Mouse (Mus musculus): ENCODE data around the gene Cisd3. TPM values are rescaled to one million over a fixed set of nuclear protein-coding genes. Genes with fewer than 3 reads are reported as not detected.
"Not testable (repeated sequence)": the region's sequence is repeated elsewhere in the genome, so short reads cannot be mapped to it uniquely, and the experiment has no call there.

Cisd3 gene
- polyA plus RNA-seq, 1 experiment from 2014 or later: 120 TPM

DNA sequence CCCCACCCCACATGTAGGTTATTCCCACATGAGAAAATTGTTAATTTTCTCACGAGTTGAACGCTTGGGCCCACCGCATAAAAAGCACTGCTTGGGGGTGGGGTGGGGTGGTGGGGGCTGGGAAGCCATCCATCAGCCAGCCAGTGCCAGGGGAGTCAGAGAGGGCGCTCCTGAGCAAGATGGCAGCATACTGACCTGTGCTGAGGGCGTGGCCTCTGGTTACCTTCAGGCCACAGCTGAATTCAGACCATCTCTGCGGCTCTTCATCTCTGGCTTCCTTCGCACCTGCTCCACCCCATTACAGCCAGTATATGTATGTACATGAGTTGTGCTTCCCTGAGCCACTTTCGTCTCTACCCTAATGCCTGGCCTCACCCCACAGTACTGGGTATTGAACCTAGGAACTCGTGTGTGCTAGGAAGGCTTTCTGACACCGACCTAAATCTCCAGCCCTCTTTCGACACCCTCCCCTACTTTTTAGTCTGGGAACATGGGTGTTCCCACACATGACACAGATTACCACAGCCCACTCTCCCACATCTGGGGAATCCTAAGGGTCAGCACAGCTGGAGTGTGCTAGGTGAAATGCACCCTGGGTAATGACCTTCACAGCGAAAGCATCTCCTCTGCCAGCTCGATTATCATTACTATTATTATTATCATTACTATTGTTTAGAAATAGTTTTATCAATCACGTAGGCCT, 29.2 kb upstream of the Cisd3 start:
- Histone ChIP-seq H3K36me3 (ENCODE audit: control insufficient read depth, insufficient read depth, low read length) (no peaks in the 10 kb centered on the region; the same call in 1 of the 2 replicates), H3K4me3 (ENCODE audit: low read length) (no peak overlapping the region), H3K4me1 (ENCODE audit: control insufficient read depth, insufficient read depth, low read length) (peaks cover 22% of the 10 kb centered on the region), H3K9ac (ENCODE audit: low read depth, low read length) (no peak overlapping the region), H3K4me2 (ENCODE audit: low read depth, low read length) (no peak overlapping the region), H3K9me3 (ENCODE audit: control insufficient read depth, low read length) (no peaks in the 10 kb centered on the region), H3K27ac (ENCODE audit: low read length) (no peak overlapping the region), H3K27me3 (replicated peaks; ENCODE audit: control insufficient read depth, insufficient read depth, low read length) (no peaks in the 10 kb centered on the region)
- no peak for ATAC-seq
- 76% methylated on average over 14 of the region's 14 CpGs for WGBS

DNA sequence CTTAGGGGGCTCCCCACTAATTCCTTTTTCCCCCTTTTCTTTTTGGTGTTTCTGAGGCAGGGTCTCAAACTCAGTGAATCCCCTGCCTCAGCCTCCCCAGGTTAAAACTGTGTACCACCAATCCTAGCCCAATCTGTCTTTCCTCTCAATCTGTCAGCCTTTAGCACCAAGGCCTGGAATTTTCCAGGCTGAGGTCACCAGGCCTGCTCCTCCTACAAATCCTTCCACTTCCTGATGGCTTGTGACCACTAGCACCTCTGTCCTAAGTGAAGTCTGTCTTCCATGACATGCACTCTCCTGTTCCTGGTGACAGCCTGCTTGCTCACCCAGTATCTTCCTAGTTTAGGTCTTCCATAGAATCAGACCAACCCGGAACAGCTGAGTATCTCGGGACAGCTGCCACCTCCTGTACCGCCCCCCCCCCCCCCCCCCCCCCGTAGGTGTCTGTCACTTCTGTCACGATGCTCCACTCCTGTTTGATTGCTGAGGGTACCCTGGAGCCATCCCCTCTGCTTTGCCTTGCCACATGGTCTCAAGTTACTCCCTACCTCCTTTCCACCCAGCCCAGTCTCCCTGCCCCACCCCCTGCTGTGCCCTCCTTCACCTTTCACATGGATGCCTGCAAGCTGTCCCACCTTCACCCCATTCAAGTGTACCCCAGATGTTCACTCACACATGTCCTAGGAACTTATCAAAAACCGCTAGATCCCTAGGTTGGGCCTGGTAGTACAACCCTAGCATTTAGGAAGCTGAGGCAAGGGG, 28.3 kb upstream of the Cisd3 start:
- H3K27me3 ChIP-seq (replicated peaks; ENCODE audit: control insufficient read depth, insufficient read depth, low read length): 0 out of 2 replicates have a peak, but pooled peaks cover 4% of the 10 kb centered on the region
- no peaks in the 10 kb centered on the region; the same call in 1 of the 2 replicates for H3K36me3 ChIP-seq (ENCODE audit: control insufficient read depth, insufficient read depth, low read length)
- no peak overlapping the region for H3K27ac ChIP-seq (ENCODE audit: low read length)
- no peak overlapping the region; the same call in 1 of the 2 replicates for H3K9ac ChIP-seq (ENCODE audit: low read depth, low read length)
- H3K4me1 ChIP-seq (ENCODE audit: control insufficient read depth, insufficient read depth, low read length): peaks cover 29% of the 10 kb centered on the region
- H3K4me3 ChIP-seq (ENCODE audit: low read length): no peak overlapping the region
- WGBS: 45% methylated on average over 6 of the region's 6 CpGs
- no peaks in the 10 kb centered on the region for H3K9me3 ChIP-seq (ENCODE audit: control insufficient read depth, low read length)
- no peak overlapping the region for H3K4me2 ChIP-seq (ENCODE audit: low read depth, low read length)
- no peak for ATAC-seq

GRCm38 (mm10) chr11:97657967-97658366, 27.7 kb upstream of the Cisd3 start:
- not testable (repeated sequence) for H3K4me3 ChIP-seq (ENCODE audit: low read length); ATAC-seq; H3K4me2 ChIP-seq (ENCODE audit: low read depth, low read length); H3K27me3 ChIP-seq (replicated peaks; ENCODE audit: control insufficient read depth, insufficient read depth, low read length); H3K36me3 ChIP-seq (ENCODE audit: control insufficient read depth, insufficient read depth, low read length); H3K27ac ChIP-seq (ENCODE audit: low read length); H3K9ac ChIP-seq (ENCODE audit: low read depth, low read length); H3K9me3 ChIP-seq (ENCODE audit: control insufficient read depth, low read length)
- H3K4me1 ChIP-seq (ENCODE audit: control insufficient read depth, insufficient read depth, low read length): peaks cover 29% of the 10 kb centered on the region
- 87% methylated on average over 6 of the region's 6 CpGs for WGBS

GRCm38 (mm10) chr11:97658751-97659266, 26.8 kb upstream of the Cisd3 start:
- Histone ChIP-seq H3K36me3 (ENCODE audit: control insufficient read depth, insufficient read depth, low read length) (no peaks in the 10 kb centered on the region; the same call in 1 of the 2 replicates), H3K27ac (ENCODE audit: low read length) (peak overlapping the region; percentile 90), H3K9ac (ENCODE audit: low read depth, low read length) (peak overlapping the region; percentile 96), H3K27me3 (replicated peaks; ENCODE audit: control insufficient read depth, insufficient read depth, low read length) (0 out of 2 replicates have a peak, but pooled peaks cover 4% of the 10 kb centered on the region), H3K9me3 (ENCODE audit: control insufficient read depth, low read length) (no peaks in the 10 kb centered on the region), H3K4me2 (ENCODE audit: low read depth, low read length) (peak overlapping the region; percentile 77), H3K4me3 (ENCODE audit: low read length) (peak overlapping the region; percentile 88), H3K4me1 (ENCODE audit: control insufficient read depth, insufficient read depth, low read length) (peaks cover 29% of the 10 kb centered on the region)
- WGBS: 47% methylated on average over 11 of the region's 11 CpGs
- peak; percentile 9; the same call in 1 of the 2 replicates for ATAC-seq

DNA sequence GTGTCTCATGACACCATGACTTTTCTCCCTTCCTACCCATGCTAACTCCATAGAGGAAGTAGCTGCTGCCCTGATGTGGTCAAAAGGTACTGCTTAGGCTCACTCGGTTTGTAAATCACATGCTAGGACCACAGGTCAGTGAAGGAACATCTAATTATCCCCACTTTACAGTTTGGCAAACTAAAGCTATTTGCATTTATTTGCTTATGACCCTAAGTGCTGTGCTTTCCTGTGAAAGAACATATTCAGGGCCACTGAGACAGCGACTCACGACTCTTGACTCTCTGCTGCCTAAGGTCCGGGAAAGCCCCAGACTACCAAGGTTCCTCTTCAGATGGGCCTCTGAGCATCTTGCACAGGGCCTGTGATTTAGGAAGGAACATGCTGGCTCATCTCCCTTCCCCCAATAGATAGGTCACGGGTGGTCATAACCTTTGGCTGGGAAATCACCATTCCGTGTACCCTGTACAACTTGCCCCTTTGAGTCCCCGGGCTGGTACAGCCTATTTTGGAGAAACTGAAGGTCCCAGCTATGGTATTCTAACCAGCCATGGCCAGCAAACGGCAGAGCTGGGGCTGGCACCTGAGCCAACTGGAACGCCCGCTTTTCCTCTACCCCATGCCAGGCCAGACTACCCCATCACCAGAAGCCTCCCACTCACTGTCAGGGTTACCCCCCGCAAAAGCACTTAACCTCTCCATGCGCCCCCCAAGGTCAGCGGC, 26.2 kb upstream of the Cisd3 start:
- H3K9me3 ChIP-seq (ENCODE audit: control insufficient read depth, low read length): no peaks in the 10 kb centered on the region
- H3K27me3 ChIP-seq (replicated peaks; ENCODE audit: control insufficient read depth, insufficient read depth, low read length): 0 out of 2 replicates have a peak, but pooled peaks cover 4% of the 10 kb centered on the region
- no peak for ATAC-seq
- H3K9ac ChIP-seq (ENCODE audit: low read depth, low read length): peak overlapping the region; percentile 96
- peak overlapping the region; percentile 90 for H3K27ac ChIP-seq (ENCODE audit: low read length)
- peak overlapping the region; percentile 88 for H3K4me3 ChIP-seq (ENCODE audit: low read length)
- no peaks in the 10 kb centered on the region; the same call in 1 of the 2 replicates for H3K36me3 ChIP-seq (ENCODE audit: control insufficient read depth, insufficient read depth, low read length)
- H3K4me2 ChIP-seq (ENCODE audit: low read depth, low read length): peak overlapping the region; percentile 77
- peaks cover 32% of the 10 kb centered on the region for H3K4me1 ChIP-seq (ENCODE audit: control insufficient read depth, insufficient read depth, low read length)
- WGBS: 8% methylated on average over 13 of the region's 13 CpGs

- H3K4me2 ChIP-seq (ENCODE audit: low read depth, low read length): peak overlapping the region; percentile 77
- no peaks in the 10 kb centered on the region for H3K9me3 ChIP-seq (ENCODE audit: control insufficient read depth, low read length)
- peaks cover 39% of the 10 kb centered on the region for H3K4me1 ChIP-seq (ENCODE audit: control insufficient read depth, insufficient read depth, low read length)
- no peaks in the 10 kb centered on the region; the same call in 1 of the 2 replicates for H3K36me3 ChIP-seq (ENCODE audit: control insufficient read depth, insufficient read depth, low read length)
- WGBS: under 1% methylated on average over 63 of the region's 78 CpGs
- peak; percentile 76 for ATAC-seq
- peak overlapping the region; percentile 90 for H3K27ac ChIP-seq (ENCODE audit: low read length)
- peak overlapping the region; percentile 88 for H3K4me3 ChIP-seq (ENCODE audit: low read length)
- peak overlapping the region; percentile 96 for H3K9ac ChIP-seq (ENCODE audit: low read depth, low read length)
- H3K27me3 ChIP-seq (replicated peaks; ENCODE audit: control insufficient read depth, insufficient read depth, low read length): 0 out of 2 replicates have a peak, but pooled peaks cover 4% of the 10 kb centered on the region
Measured at GRCm38 (mm10) chr11:97659990-97660714, 25.5 kb upstream of the Cisd3 start.

- Histone ChIP-seq H3K9me3 (ENCODE audit: control insufficient read depth, low read length) (no peaks in the 10 kb centered on the region), H3K9ac (ENCODE audit: low read depth, low read length) (peak overlapping the region; percentile 96), H3K36me3 (ENCODE audit: control insufficient read depth, insufficient read depth, low read length) (peaks cover 7% of the 10 kb centered on the region; the same call in 1 of the 2 replicates), H3K4me3 (ENCODE audit: low read length) (peak overlapping the region; percentile 88), H3K27me3 (replicated peaks; ENCODE audit: control insufficient read depth, insufficient read depth, low read length) (0 out of 2 replicates have a peak, but pooled peaks cover 4% of the 10 kb centered on the region), H3K4me1 (ENCODE audit: control insufficient read depth, insufficient read depth, low read length) (peaks cover 40% of the 10 kb centered on the region), H3K4me2 (ENCODE audit: low read depth, low read length) (peak overlapping the region; percentile 77), H3K27ac (ENCODE audit: low read length) (peak overlapping the region; percentile 88)
- WGBS: 4% methylated on average over 27 of the region's 27 CpGs
- ATAC-seq: no peak
Measured at GRCm38 (mm10) chr11:97660734-97661647, 24.6 kb upstream of the Cisd3 start.

Data from intestine, embryonic 16.5 days (tissue).